8 mouse cellular contexts compared by ENCODE assay signal in genomic region chr2:154372151-154372829, GRCm38 (mm10). TPM values are rescaled to one million over a fixed set of nuclear protein-coding genes. Genes with fewer than 3 reads are reported as not detected.
DNase-seq lines count a peak whose midpoint lies in the region; ATAC-seq lines count a peak whose summit lies in the region.

No protein-coding gene starts in this region.

- peak; percentile 91 for ATAC-seq in hindbrain, embryonic 14.5 days (ENCODE audit: low FRiP score)

- DNase-seq in T-cell, adult 2 months (ENCODE audit: low spot score): peak; percentile 83
- peak; percentile 92 to 94 for DNase-seq in cerebellum, postnatal 25 days
- DNase-seq in frontal cortex, postnatal 25 days (ENCODE audit: low spot score in 2 of 2): peak; percentile 75 to 83
- DNase-seq in hindbrain, embryonic 14.5 days (ENCODE audit: low spot score): peak; percentile 93
- DNase-seq in layer of hippocampus, postnatal 25 days (ENCODE audit: extremely low spot score in 1 of 2, low spot score in 1 of 2): peak; percentile 84 to 86
- peak; percentile 85 for DNase-seq in lung, postnatal 25 days (ENCODE audit: low spot score)
- peak; percentile 70 for DNase-seq in retina, adult 2 months (ENCODE audit: low read depth, low spot score)
- peak; percentile 88 for DNase-seq in thymus, postnatal 25 days

- H3K9me3 ChIP-seq in hindbrain, embryonic 14.5 days (ENCODE audit: control insufficient read depth, low read length): no peaks in the 10 kb centered on the region

- H3K4me2 ChIP-seq in hindbrain, embryonic 14.5 days (replicated peaks): peak overlapping the region; percentile 83

- peak overlapping the region; percentile 96 for H3K9ac ChIP-seq in hindbrain, embryonic 14.5 days

- under 1% methylated on average over 42 of the region's 42 CpGs for WGBS in hindbrain, embryonic 14.5 days

- H3K4me1 ChIP-seq in hindbrain, embryonic 14.5 days (replicated peaks; ENCODE audit: control insufficient read depth, insufficient read depth, low read length): peaks cover 10% of the 10 kb centered on the region; the same call in 1 of the 2 replicates

- peak overlapping the region; percentile 87 for H3K4me3 ChIP-seq in hindbrain, embryonic 14.5 days (replicated peaks; ENCODE audit: low read length)

- H3K36me3 ChIP-seq in hindbrain, embryonic 14.5 days (replicated peaks; ENCODE audit: control insufficient read depth, insufficient read depth): peaks cover 23% of the 10 kb centered on the region; the same call in 1 of the 2 replicates

- no peaks in the 10 kb centered on the region for H3K27me3 ChIP-seq in hindbrain, embryonic 14.5 days (ENCODE audit: control insufficient read depth, insufficient read depth, low read length)

- H3K27ac ChIP-seq in hindbrain, embryonic 14.5 days: peak overlapping the region; percentile 84

RNA-seq across cellular contexts. Expression of gene Cdk5rap1, which starts 0.5 kb away (rescaled TPM):
- 14.2 and 20.3 TPM in 2 replicates for polyA plus RNA-seq in hindbrain, embryonic 14.5 days (2014; fragmentation: Nextera tagmentation; extraction: Ambion mirVana)
- total RNA-seq in layer of hippocampus, postnatal 25 days (2021): 10 to 100 TPM; 17.7 to 18.7 TPM

RNA-seq across cellular contexts. Expression of gene Snta1, which starts 35.6 kb away (rescaled TPM):
- polyA plus RNA-seq in hindbrain, embryonic 14.5 days (2014; fragmentation: Nextera tagmentation; extraction: Ambion mirVana): 7.0 and 7.1 TPM in 2 replicates
- total RNA-seq in layer of hippocampus, postnatal 25 days (2021): 10 to 100 TPM; 39.1 to 44.3 TPM

Comparison
In these comparisons a context has a peak if more than half of its experiments do, and no peak if none do; other contexts are left out.
1. Peak in every context shown above with its lines: DNase-seq, ATAC-seq, H3K4me3 ChIP-seq and H3K27ac ChIP-seq.